Mouse (Mus musculus) G1E-ER4 (cell line): ENCODE measurements around the gene Nop58. TPM values are rescaled to one million over a fixed set of nuclear protein-coding genes. Genes with fewer than 3 reads are reported as not detected.

Experiments used
- GATA1 ChIP-seq: IDR thresholded peaks from one replicate; pipeline ENCODE4 v1.8.0; 2012; ENCODE audit warnings: low read length, inconsistent platforms
- polyA plus RNA-seq: library from polyadenylated mRNA; stranded (reverse); fragments of >175 nt; gene quantifications from 2 replicates; pipeline ENCODE4 v1.2.3, GENCODE M21; 2012

Gene Nop58
- polyA plus RNA-seq = 138 and 241 TPM in 2 replicates

- no peak for TF ChIP-seq GATA1
Measured at GRCm38 (mm10) chr1:59684819-59685755, at the start of gene Nop58. TSS of gene Nop58 (plus strand) at chr1:59684971.

DNA sequence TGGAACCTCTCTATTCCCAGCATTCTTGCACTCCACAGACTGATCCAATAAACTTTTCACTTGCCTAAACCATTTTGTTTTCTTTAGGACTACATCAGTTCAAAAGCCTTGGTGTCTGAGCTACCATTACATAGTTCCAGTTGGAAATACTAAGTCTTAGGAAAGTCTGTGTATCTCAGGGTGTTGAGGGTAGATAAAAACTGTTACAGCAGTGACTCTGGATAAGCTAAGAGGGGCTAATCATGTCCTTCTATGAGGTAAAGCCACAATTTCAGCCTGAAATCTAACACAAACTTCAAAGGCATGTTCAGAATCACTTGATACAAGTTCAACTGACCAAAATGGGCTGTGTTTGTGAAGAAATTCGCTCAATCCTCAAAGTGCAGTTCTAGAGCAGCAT lies 48.4 kb upstream of the Nop58 start:
- no peak for TF ChIP-seq GATA1

GRCm38 (mm10) chr1:59638371-59638770 lies 46.4 kb upstream of the Nop58 start:
- no peak for TF ChIP-seq GATA1

GRCm38 (mm10) chr1:59642488-59642887 lies 42.3 kb upstream of the Nop58 start:
- TF ChIP-seq GATA1 = peak; percentile 75

DNA sequence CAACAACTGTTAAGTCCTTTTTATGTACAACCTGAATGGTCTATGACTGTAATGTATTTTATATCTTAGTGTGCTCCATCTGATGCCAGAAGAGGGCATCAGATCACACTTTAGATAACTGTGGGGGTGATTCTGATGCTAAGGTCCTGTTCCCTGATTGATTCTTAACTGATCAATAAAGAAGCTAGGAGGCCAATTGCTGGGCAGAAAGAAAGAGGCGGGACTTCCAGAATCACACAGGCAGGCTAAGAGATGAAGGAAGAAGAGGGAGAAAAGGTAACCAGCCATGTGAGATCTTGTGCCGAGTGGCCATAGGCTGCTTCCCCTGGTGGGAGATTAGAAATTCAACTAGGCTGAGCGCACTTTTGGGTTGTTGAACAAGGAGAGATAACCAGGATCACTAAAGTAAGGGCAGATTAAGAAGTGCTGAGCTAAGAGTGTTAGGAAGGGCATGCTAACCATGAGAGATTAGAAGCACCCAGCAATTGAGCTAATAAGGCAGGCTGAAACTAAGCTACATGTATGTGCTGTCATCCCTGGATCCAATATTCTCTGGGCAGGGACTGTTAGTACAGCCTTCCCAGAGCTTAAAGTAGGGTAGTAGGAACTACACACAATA lies 33.5 kb upstream of the Nop58 start:
- TF ChIP-seq GATA1 = no peak

DNA sequence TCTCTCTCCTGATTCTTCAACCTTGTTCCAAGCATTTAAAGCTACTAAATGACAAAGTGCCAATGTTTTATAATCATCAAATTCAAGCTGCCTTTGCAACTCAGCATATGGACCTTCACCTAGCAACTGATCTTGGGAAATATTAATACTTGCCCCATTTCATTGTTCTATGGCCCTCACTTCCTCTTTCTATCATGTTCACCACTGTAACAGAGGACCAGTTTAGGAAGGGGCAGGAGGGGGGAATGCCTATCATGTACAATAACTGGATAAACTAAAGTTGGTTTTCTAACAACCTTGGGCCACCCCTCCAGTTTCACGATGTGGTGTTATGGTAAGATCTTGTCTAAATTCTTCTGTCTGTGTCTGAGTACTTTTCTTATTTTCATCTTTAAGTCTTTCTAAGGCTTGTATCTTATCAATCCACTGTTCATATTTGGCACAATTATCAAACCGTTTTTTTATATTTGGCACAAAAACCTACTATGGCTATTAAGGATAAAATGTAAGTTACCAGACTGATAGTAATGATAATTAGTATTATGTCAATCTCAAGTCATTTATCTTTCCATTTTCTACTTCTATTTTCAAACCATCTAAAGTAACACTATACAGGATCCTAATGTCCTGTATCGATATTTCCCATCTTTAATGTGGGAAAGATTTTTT lies 31.4 kb upstream of the Nop58 start:
- TF ChIP-seq GATA1 = no peak

DNA sequence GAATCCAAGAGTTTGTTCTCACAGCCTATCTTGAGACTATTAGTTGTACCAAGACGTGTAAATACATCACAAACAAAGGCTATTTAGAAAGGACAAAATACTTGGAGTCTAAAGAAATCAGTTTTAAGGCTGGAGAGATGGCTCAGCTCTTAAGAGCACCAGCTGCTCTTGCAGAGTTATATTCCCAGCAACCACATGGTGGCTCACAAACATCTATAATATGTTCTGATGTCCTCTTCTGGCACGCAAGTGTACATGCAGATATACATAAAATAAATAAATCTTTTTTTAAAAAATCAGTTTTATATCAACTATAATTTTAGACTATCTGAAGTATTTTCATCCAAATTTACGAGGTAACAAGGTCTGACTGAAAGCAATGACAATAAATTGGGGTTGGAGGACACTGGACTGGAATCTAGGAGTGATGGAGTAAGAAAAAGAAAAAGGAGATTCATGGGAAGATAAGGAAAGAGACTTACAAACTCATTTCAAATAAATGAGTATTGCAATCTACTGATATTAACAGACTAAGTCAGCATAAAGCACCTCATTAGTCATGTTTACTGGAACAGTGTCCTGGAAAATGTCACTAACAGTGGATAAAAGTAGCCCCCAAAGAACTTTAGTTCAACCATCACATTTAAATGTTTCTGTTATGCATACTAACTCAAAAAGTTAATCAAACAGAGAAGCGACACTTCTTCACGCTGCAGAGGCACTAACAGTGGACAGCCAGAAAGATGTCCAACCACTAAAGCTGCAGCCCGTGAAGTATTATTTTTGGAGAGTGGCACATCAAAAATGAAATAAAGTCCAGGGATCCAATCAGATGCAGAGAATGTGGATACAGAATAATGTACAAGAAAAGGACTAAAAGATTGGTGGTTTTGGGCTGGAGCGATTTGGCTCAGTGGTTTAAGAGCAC lies 28.3 kb upstream of the Nop58 start:
- TF ChIP-seq GATA1 = no peak

- no peak for TF ChIP-seq GATA1
Measured at GRCm38 (mm10) chr1:59663456-59664135, 21.2 kb upstream of the Nop58 start.

- TF ChIP-seq GATA1 = no peak
Measured at GRCm38 (mm10) chr1:59668871-59669270, 15.9 kb upstream of the Nop58 start.

DNA sequence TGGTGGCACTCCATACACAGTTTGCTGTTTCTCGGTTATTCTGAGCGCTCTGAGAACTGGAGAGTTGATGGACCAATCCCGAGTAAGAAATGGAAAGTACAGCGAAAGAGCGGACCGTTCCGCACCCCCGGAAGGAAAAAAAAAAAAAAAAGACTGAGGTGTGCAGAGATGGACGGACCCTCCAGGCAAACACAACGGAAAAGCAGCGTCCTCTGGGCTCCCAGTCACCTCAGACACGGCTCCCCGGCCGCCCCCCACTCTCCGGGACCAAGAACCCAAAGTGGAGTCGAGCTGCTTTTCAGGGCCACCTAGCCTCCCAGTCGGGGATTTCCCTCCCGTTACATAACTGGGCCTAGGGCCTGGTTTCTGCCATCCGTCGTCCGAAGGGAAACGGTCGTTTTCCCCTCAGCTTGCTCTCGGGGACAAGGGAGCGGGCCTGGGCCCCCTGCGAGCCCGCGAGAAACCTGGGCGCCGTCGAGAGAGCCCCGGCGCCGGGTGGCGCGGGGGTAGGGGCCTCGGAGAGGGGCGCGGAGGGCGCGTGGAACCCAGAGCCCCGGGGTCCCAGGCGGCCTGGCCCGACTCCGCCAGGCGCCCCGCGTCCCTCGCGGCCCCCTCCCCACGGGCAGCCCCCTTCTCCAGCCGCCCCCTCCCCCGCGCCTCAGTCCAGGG lies 14.7 kb upstream of the Nop58 start:
- no peak for TF ChIP-seq GATA1

- TF ChIP-seq GATA1 = no peak
Measured at GRCm38 (mm10) chr1:59670641-59671168, 14.1 kb upstream of the Nop58 start, which contains the start of gene Sumo1. TSS of gene Sumo1 (minus strand) at chr1:59670834.

- TF ChIP-seq GATA1 = no peak
Measured at GRCm38 (mm10) chr1:59673661-59674060, 11.1 kb upstream of the Nop58 start.

GRCm38 (mm10) chr1:59683926-59684818 lies 599 bp upstream of the Nop58 start:
- no peak for TF ChIP-seq GATA1
